Mouse (Mus musculus) retina, embryonic 14.5 days (tissue): ENCODE measurements around the gene Smim24.
A peak's percentile ranks its signal among the peaks of the same experiment; 100 is the strongest.

Source experiments
- DNase-seq: peaks from one replicate; pipeline ENCODE4 v3.0.0-alpha.2; 2015; ENCODE audit warnings: low spot score

Smim24 gene

DNA sequence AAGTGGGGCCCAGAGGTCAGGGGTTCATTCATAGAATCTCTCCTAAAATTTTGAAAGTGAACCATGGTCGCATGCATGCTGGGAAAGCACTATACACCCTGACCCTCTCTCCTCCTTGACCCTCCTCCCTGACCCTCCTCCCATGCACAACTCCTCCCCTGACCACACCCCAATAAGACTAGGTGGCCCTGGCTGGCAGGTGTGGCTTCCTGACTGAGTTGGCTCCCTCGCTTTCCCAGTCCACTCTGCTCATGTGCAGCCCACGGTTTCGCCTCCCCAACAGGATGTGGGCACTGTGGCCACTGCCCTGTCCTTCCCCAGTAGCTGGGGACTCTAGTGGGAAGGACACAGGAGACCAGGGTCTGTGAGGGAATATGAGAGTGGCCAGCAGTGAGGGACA lies 17.5 kb downstream of the Smim24 start:
- no peak for DNase-seq

- no peak for DNase-seq
Observed at GRCm38 (mm10) chr10:81410981-81411380, 18.1 kb downstream of the Smim24 start.

GRCm38 (mm10) chr10:81411471-81412400 lies 18.9 kb downstream of the Smim24 start:
- no peak for DNase-seq

GRCm38 (mm10) chr10:81412586-81413309 lies 19.9 kb downstream of the Smim24 start:
- no peak for DNase-seq

GRCm38 (mm10) chr10:81413310-81414261 lies 20.7 kb downstream of the Smim24 start:
- DNase-seq = peak; percentile 77

- no peak for DNase-seq
Observed at GRCm38 (mm10) chr10:81414682-81415081, 21.8 kb downstream of the Smim24 start.

- DNase-seq = no peak
Observed at GRCm38 (mm10) chr10:81415146-81415545, 22.3 kb downstream of the Smim24 start.

- no peak for DNase-seq
Observed at GRCm38 (mm10) chr10:81415549-81416310, 22.9 kb downstream of the Smim24 start.

DNA sequence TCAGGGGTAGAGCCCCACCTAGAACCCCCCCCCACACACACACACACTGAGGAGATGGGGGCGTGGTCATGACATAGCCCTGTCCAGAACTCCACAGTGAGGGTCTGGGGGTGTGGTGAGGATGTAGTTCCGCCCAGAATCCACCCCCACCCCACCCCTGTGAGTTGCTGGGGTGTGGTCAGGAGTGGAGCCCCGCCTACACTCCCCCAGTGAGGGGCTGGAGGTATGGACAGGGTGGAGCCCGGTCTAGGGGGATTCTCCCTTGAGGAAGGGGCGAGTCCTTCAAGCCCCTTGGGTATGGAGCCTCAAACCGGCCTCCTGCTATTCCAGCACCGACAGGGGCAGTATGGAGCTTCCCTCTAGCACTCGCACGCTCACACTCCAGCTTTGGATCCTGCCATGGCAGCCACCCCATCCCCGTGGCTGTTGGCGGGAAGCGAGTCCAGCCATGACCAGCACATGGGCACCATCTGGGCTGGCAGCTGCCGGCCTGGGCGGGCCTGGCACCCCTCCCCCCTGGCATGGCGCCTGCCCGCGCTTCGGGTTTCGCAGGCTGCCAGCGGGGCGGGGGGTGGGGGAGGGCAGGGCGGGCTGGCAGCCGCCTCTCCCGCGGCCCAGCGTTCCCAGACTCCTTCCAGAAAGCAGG lies 23.9 kb downstream of the Smim24 start:
- DNase-seq = peak; percentile 84

GRCm38 (mm10) chr10:81417227-81418215 lies 24.7 kb downstream of the Smim24 start:
- DNase-seq = no peak

DNA sequence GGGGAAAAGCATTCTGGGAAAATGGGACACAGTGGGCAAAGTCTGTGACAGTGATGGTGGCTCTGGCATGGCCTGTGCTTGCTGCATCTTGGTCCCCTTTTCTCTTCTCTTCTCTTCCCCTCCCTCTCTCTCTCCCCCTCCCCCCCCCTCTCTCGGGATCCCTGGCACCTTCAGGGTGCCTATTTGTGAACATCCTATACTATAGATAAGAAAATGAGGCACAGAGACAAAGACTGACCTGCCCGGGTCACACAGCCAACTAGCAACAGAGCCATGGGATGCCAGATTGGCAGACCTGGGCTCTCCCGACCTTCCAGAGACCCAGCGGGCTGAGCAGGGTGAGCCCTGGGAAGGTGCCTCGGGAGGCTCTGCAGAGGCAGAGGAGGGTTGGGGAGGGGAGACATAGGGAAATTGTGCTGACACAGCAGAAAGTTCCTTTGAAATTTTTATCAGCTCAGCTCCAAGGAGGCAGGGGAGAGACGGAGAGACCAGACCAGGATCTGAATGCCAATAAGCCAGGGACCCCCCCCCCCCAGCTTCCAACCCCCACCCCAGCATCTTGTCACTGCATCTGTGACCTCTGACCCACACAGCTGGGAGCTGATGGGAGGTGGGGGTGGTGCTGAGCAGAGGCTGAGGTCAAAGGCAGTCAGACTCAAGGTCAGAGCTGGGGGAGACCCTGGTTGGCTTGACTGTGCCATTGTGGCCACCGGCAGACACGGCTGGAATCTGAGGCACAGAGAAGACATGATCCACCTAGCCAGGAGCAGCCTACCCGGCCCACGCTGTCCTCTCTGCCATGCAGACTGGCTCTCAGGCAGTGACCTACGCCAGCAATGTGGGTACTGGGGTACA lies 25.6 kb downstream of the Smim24 start:
- DNase-seq = no peak

GRCm38 (mm10) chr10:81419111-81419928 lies 26.5 kb downstream of the Smim24 start:
- DNase-seq = no peak

GRCm38 (mm10) chr10:81420191-81420767 lies 27.4 kb downstream of the Smim24 start:
- no peak for DNase-seq

DNA sequence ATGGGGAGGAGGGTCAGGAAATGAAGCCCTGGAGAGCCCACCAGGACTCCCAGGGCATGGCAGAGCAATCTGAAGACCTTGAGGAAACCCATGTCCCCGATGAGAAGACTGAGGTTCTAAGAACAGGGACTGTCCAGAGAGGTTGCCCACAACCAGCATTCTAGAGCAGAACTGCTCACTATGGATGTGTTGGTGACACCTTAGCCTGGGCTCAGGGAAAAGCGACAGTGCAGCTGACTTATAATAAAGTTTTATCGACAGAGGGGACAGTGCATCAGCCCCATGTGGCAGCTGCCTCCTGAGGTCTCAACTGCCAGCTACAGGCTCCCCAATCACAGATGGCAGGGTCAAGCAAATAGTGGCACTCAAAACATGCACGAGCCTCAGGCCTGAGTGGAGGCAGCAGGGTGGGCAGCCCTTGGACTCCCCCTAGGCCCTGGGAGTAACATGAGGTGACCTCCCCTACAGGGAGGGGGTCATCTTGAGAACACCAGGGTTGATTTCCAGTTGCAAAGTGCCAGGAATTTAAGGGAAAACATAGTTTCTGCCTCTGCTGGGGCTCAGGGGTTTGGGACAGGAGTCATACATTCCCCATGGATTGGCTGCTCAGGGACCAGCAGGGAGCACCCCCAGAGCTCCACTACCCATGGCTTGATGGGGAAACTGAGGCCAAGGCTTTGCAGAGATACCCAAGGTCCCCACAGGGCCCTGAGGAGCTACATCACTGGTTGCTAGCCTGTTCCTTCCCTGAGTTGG lies 28.4 kb downstream of the Smim24 start:
- no peak for DNase-seq

- no peak for DNase-seq
Observed at GRCm38 (mm10) chr10:81421797-81422100, 28.9 kb downstream of the Smim24 start.

GRCm38 (mm10) chr10:81422191-81422590 lies 29.3 kb downstream of the Smim24 start:
- DNase-seq = no peak
